8 mouse cellular contexts compared by ENCODE assay signal in genomic region chr15:84662952-84663684, GRCm38 (mm10). TPM values are rescaled to one million over a fixed set of nuclear protein-coding genes. Genes with fewer than 3 reads are reported as not detected.
DNase-seq lines count a peak whose midpoint lies in the region; ATAC-seq and TF ChIP-seq lines count a peak whose summit lies in the region.

No protein-coding gene starts in this region.

- H3K4me2 ChIP-seq in neural tube, embryonic 13.5 days = peak overlapping the region; percentile 74

- intact Hi-C loops in left cerebral cortex, postnatal 10 days (cut with DNase I) = no loop called here
- intact Hi-C loops in heart, adult 2 months (cut with DNase I) = no loop called here

- 2% methylated on average over 53 of the region's 56 CpGs for WGBS in heart, adult 2 months
- WGBS in kidney, adult 2 months = 3% methylated on average over 56 of the region's 56 CpGs
- WGBS in neural tube, embryonic 13.5 days = under 1% methylated on average over 39 of the region's 56 CpGs

- H3K27me3 ChIP-seq in heart, adult 2 months (ENCODE audit: control insufficient read depth, insufficient read depth, low read length) = peaks cover 2% of the 10 kb centered on the region; the same call in 1 of the 2 replicates
- H3K27me3 ChIP-seq in kidney, adult 2 months (replicated peaks; ENCODE audit: control insufficient read depth, insufficient read depth, low read length) = no peaks in the 10 kb centered on the region
- 0 out of 2 replicates have a peak, but pooled peaks cover 3% of the 10 kb centered on the region for H3K27me3 ChIP-seq in neural tube, embryonic 13.5 days

- no peaks in the 10 kb centered on the region for H3K9me3 ChIP-seq in neural tube, embryonic 13.5 days

- peak; percentile 68 for ATAC-seq in neural tube, embryonic 13.5 days (ENCODE audit: low read depth)

- H3K27ac ChIP-seq in heart, adult 2 months = no peak overlapping the region
- H3K27ac ChIP-seq in kidney, adult 2 months (ENCODE audit: insufficient read depth, low read depth, low read length) = no peak overlapping the region
- 0 out of 2 replicates have a peak overlapping the region, but pooled peaks have one; percentile 72 for H3K27ac ChIP-seq in neural tube, embryonic 13.5 days (replicated peaks)

- no peaks in the 10 kb centered on the region for H3K36me3 ChIP-seq in heart, adult 2 months (ENCODE audit: control insufficient read depth, insufficient read depth, low read length)
- no peaks in the 10 kb centered on the region for H3K36me3 ChIP-seq in kidney, adult 2 months (ENCODE audit: control insufficient read depth, insufficient read depth, low read length)
- H3K36me3 ChIP-seq in neural tube, embryonic 13.5 days = no peaks in the 10 kb centered on the region

- no peaks in the 10 kb centered on the region for H3K4me1 ChIP-seq in heart, adult 2 months (ENCODE audit: control insufficient read depth, insufficient read depth, low read length)
- 0 out of 2 replicates have a peak, but pooled peaks cover 3% of the 10 kb centered on the region for H3K4me1 ChIP-seq in kidney, adult 2 months (ENCODE audit: control insufficient read depth, insufficient read depth, low read length)
- peaks cover 48% of the 10 kb centered on the region for H3K4me1 ChIP-seq in neural tube, embryonic 13.5 days (replicated peaks)

- TF ChIP-seq CTCF in heart, adult 2 months (IDR thresholded peaks at IDR 0.05) = no peak
- no peak for TF ChIP-seq CTCF in kidney, adult 2 months (conservative IDR thresholded peaks at IDR 0.05; ENCODE audit: insufficient read depth, insufficient read length, low read depth, low read length)

- no peak for TF ChIP-seq POLR2A in heart, adult 2 months (IDR thresholded peaks at IDR 0.05; ENCODE audit: insufficient read depth, low read depth, low read length)
- no peak for TF ChIP-seq POLR2A in kidney, adult 2 months (IDR thresholded peaks at IDR 0.05; ENCODE audit: low read depth, low read length)

- no peak for TF ChIP-seq EP300 in heart, adult 2 months (IDR thresholded peaks at IDR 0.05; ENCODE audit: insufficient read depth, low read depth, low read length)

- peak overlapping the region; percentile 60 for H3K9ac ChIP-seq in heart, adult 2 months (ENCODE audit: low read depth, low read length)
- peak overlapping the region; percentile 69 for H3K9ac ChIP-seq in neural tube, embryonic 13.5 days

- H3K79me2 ChIP-seq in heart, adult 2 months (replicated peaks; ENCODE audit: control insufficient read depth, insufficient read depth, low read length) = no peaks in the 10 kb centered on the region

- peak; percentile 48 to 79 for DNase-seq in left cerebral cortex, postnatal 10 days (ENCODE audit: extremely low spot score in 1 of 2, low spot score in 2 of 2)
- DNase-seq in left cerebral cortex, adult 11 months (ENCODE audit: low spot score) = no peak
- peak; percentile 89 for DNase-seq in embryo, embryonic 10 days (ENCODE audit: low spot score)
- DNase-seq in heart, adult 2 months = peak; percentile 71 to 78
- peak; percentile 79 for DNase-seq in kidney, adult 2 months
- peak; percentile 63 to 65 for DNase-seq in lung, adult 18-20 months
- DNase-seq in testis, postnatal 14 days (ENCODE audit: low spot score) = peak; percentile 81

- H3K4me3 ChIP-seq in heart, adult 2 months = peak overlapping the region; percentile 45
- H3K4me3 ChIP-seq in kidney, adult 2 months (ENCODE audit: insufficient read depth, low read depth, low read length) = peak overlapping the region; percentile 50
- peak overlapping the region; percentile 56 for H3K4me3 ChIP-seq in neural tube, embryonic 13.5 days

RNA-seq across cellular contexts. Expression of gene Prr5, which starts 6.3 kb away (rescaled TPM):
- 10 to 100 TPM; 11.4 to 16.3 TPM for total RNA-seq in left cerebral cortex, postnatal 10 days (2021)
- 1 to 10 TPM; 2.8 to 4.9 TPM for total RNA-seq in heart, adult 2 months (2021)
- 5.9 and 8.1 TPM in 2 replicates for polyA plus RNA-seq in heart, adult 2 months (2012; rRNA removed)
- 63.6 and 68.4 TPM in 2 replicates for polyA plus RNA-seq in kidney, adult 2 months (2012; rRNA removed)
- 21.9 and 24.2 TPM in 2 replicates for polyA plus RNA-seq in neural tube, embryonic 13.5 days (2015; fragmentation: Nextera tagmentation; extraction: Ambion mirVana)

RNA-seq across cellular contexts. Expression of gene Arhgap8, which starts 56.7 kb away (rescaled TPM):
- total RNA-seq in left cerebral cortex, postnatal 10 days (2021) = under 1 TPM; 0.30 to 0.60 TPM
- 1 to 10 TPM in 1 of 2 experiments, under 1 TPM in 1; 0.70 to 1.5 TPM for total RNA-seq in heart, adult 2 months (2021)
- 1.7 and 1.9 TPM in 2 replicates for polyA plus RNA-seq in heart, adult 2 months (2012; rRNA removed)
- 4.7 and 5.3 TPM in 2 replicates for polyA plus RNA-seq in kidney, adult 2 months (2012; rRNA removed)
- 1.7 and 2.2 TPM in 2 replicates for polyA plus RNA-seq in neural tube, embryonic 13.5 days (2015; fragmentation: Nextera tagmentation; extraction: Ambion mirVana)
